Mouse (Mus musculus): Measurements from ENCODE around the gene Ap5b1. TPM values are rescaled to one million over a fixed set of nuclear protein-coding genes. Genes with fewer than 3 reads are reported as not detected.

The Ap5b1 gene
- total RNA-seq, 2 experiments from 2014 or later: 6.3 to 7.3 TPM

GRCm38 (mm10) chr19:5567180-5567533, 668 bp upstream of the Ap5b1 start:
- DNase-seq: no peak

- DNase-seq: peak; percentile 87
Measured at GRCm38 (mm10) chr19:5568470-5569140, 780 bp downstream of the Ap5b1 start.

GRCm38 (mm10) chr19:5569521-5569920, 1.7 kb downstream of the Ap5b1 start:
- DNase-seq: no peak

GRCm38 (mm10) chr19:5570353-5571246, 2.8 kb downstream of the Ap5b1 start:
- no peak for DNase-seq

- no peak for DNase-seq
Measured at GRCm38 (mm10) chr19:5571831-5572230, 4.0 kb downstream of the Ap5b1 start.

GRCm38 (mm10) chr19:5572331-5573125, 4.7 kb downstream of the Ap5b1 start:
- DNase-seq: peak; percentile 76

GRCm38 (mm10) chr19:5575336-5575735, 7.5 kb downstream of the Ap5b1 start:
- no peak for DNase-seq

GRCm38 (mm10) chr19:5579971-5580370, 12.1 kb downstream of the Ap5b1 start:
- no peak for DNase-seq

- DNase-seq: no peak
Measured at GRCm38 (mm10) chr19:5580776-5581175, 13.0 kb downstream of the Ap5b1 start.

- DNase-seq: no peak
Measured at GRCm38 (mm10) chr19:5581995-5582394, 14.2 kb downstream of the Ap5b1 start.

- DNase-seq: no peak
Measured at GRCm38 (mm10) chr19:5589159-5589558, 21.3 kb downstream of the Ap5b1 start.

- no peak for DNase-seq
Measured at GRCm38 (mm10) chr19:5591888-5592287, 24.1 kb downstream of the Ap5b1 start.

- DNase-seq: no peak
Measured at GRCm38 (mm10) chr19:5599224-5599623, 31.4 kb downstream of the Ap5b1 start.

- DNase-seq: peak; percentile 79
Measured at GRCm38 (mm10) chr19:5601752-5602541, 34.1 kb downstream of the Ap5b1 start, which contains the start of gene Rnaseh2c. TSS of gene Rnaseh2c (plus strand) at chr19:5601873.

- DNase-seq: no peak
Measured at GRCm38 (mm10) chr19:5603664-5604063, 35.8 kb downstream of the Ap5b1 start.

GRCm38 (mm10) chr19:5605126-5605525, 37.3 kb downstream of the Ap5b1 start:
- no peak for DNase-seq

GRCm38 (mm10) chr19:5606196-5606595, 38.4 kb downstream of the Ap5b1 start:
- DNase-seq: no peak

GRCm38 (mm10) chr19:5607705-5608410, 40.0 kb downstream of the Ap5b1 start:
- DNase-seq: no peak

- peak; percentile 17 for DNase-seq
Measured at GRCm38 (mm10) chr19:5608707-5609106, 40.9 kb downstream of the Ap5b1 start.

- DNase-seq: no peak
Measured at GRCm38 (mm10) chr19:5609171-5609546, 41.3 kb downstream of the Ap5b1 start.
